Mouse (Mus musculus) kidney, adult 11 months (tissue): ENCODE data around the gene 1700011L22Rik.

Experiments used
- DNase-seq: peaks from one replicate; pipeline ENCODE4 v3.0.0; 2022

1700011L22Rik gene

DNA sequence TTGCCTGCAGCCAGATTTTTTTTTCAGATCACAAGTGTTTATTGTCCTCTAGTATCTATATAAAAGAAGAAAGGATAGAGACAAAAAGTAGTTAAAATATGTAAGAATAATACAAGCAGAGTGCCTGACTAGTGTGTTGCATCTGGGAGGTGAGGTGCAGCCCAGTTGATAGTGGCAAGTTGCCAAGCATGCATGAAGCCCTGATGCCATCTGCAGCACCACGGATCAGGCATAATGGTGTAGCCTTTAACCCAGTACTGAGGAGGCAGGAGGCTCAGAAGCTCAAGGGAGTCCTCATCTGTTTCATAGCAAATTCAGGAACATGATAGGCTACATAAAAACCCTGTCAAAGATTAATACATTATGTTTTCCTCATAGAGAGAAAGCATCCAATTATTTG lies 84.0 kb downstream of the 1700011L22Rik start:
- no peak for DNase-seq

DNA sequence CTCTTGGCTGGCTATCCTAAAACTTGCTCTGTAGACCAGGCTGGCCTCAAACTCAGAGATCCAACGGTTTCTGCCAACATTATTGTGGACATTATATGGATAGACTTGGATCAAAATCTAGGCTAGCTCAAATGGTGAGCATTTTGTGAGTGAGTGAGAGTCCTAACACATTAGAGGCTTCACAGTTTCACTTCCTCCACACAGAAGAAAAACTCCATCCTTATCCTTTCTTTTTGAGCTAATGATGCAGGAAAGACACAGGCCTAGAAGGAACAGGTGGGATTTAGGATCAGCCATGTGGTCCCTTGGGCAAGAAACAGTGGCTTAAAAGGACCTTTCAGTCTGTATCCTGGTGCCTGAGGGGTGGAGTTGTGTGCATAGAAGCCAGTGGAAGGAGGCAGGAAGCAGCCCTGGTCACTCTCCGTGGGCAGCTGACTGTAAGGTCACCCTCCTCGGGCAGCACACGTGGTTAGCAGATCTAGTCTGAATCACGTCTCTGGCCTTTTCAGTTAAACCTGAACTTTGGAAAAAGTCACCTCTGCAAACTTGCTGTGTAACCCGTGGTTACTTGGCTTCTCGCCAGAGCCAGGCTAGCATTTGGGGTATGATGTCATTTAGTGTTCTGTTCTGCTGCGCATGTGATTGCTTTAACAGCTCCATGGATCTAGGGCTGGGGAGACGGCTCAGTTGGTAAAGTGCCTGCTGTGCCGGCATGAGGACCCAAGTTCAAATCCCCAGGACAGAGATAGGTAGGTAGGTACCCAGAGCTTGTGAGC lies 85.6 kb downstream of the 1700011L22Rik start:
- peak; percentile 96 for DNase-seq

GRCm38 (mm10) chr8:79161172-79161778 lies 87.1 kb downstream of the 1700011L22Rik start:
- no peak for DNase-seq
